Mouse (Mus musculus) left cerebral cortex, postnatal 10 days (tissue): ENCODE data around the gene Gm13090. TPM values are rescaled to one million over a fixed set of nuclear protein-coding genes. Genes with fewer than 3 reads are reported as not detected.

Experiments
- DNase-seq, 2 experiments: peaks; one replicate each; pipeline ENCODE4 v3.0.0; 2021 to 2022; ENCODE audit warnings: low spot score in 2 of 2, mixed read lengths in 1 of 2; ENCODE audit errors: extremely low spot score in 1 of 2
- intact Hi-C: fragments of 180-260 bp; cut with DNase I; formaldehyde crosslinking; loops from one replicate; pipeline ENCODE4 v1.15.1; 2025
- total RNA-seq, 2 experiments: library from RNA; stranded (reverse); gene quantifications; 2 replicates each; pipeline ENCODE4 v1.2.3; 2021

Gm13090 gene
- total RNA-seq, 2 experiments from 2014 or later = not detected

- no peak for DNase-seq
Observed at GRCm38 (mm10) chr4:151129725-151130557, 40.6 kb downstream of the Gm13090 start.

GRCm38 (mm10) chr4:151130756-151131490 is 41.6 kb downstream of the Gm13090 start:
- DNase-seq = no peak
- intact Hi-C loops = no loop called here

More at GRCm38 (mm10) chr4:151129725-151130557, 40.6 kb downstream of the Gm13090 start:
- intact Hi-C loops = loop anchor here (2.0 kb wide), 1 partner anchor 21 kb away; no protein-coding TSS in a partner anchor

- no peak for DNase-seq
- intact Hi-C loops = no loop called here
Observed at GRCm38 (mm10) chr4:151132493-151132892, 43.1 kb downstream of the Gm13090 start.

GRCm38 (mm10) chr4:151133760-151134159 is 44.4 kb downstream of the Gm13090 start:
- DNase-seq = no peak
- intact Hi-C loops = no loop called here

GRCm38 (mm10) chr4:151135491-151135890 is 46.1 kb downstream of the Gm13090 start:
- intact Hi-C loops = no loop called here
- no peak for DNase-seq

GRCm38 (mm10) chr4:151137701-151138100 is 48.3 kb downstream of the Gm13090 start:
- DNase-seq = no peak
- intact Hi-C loops = no loop called here

- DNase-seq = no peak
- intact Hi-C loops = no loop called here
Observed at GRCm38 (mm10) chr4:151138135-151138534, 48.8 kb downstream of the Gm13090 start.

- DNase-seq = no peak
- intact Hi-C loops = no loop called here
Observed at GRCm38 (mm10) chr4:151138586-151138985, 49.2 kb downstream of the Gm13090 start.

- peak; percentile 81 to 91 for DNase-seq
- intact Hi-C loops = no loop called here
Observed at GRCm38 (mm10) chr4:151139053-151139840, 49.9 kb downstream of the Gm13090 start.

- DNase-seq = peak; percentile 88 to 93
- intact Hi-C loops = no loop called here
Observed at GRCm38 (mm10) chr4:151140368-151140982, 51.1 kb downstream of the Gm13090 start.

Other genes with a start within 250 kb of the Gm13090 start
- gene Errfi1, start 235.7 kb upstream of the Gm13090 start, total RNA-seq = 10 to 100 TPM; 19.8 to 23.7 TPM
- 100 to 1,000 TPM; 213 to 216 TPM for gene Park7, start 175.1 kb upstream of the Gm13090 start, total RNA-seq
- gene Tnfrsf9, start 175.0 kb upstream of the Gm13090 start, total RNA-seq = under 1 TPM; 0.36 to 0.47 TPM
- gene Uts2, start 92.5 kb upstream of the Gm13090 start, total RNA-seq = not detected
- gene Per3, start 44.9 kb upstream of the Gm13090 start, total RNA-seq = 10 to 100 TPM; 15.0 to 17.8 TPM
- gene Vamp3, start 31.6 kb upstream of the Gm13090 start, total RNA-seq = 10 to 100 TPM; 31.0 to 31.1 TPM